Mouse (Mus musculus) cerebellum, adult 11-12 months (tissue): ENCODE measurements at regions not wholly inside any gene's neighbourhood (a gene's known extent, or its start where the extent isn't known, plus 50 kb on each side); places are given as distances from the start of the nearest gene placed in this dataset.

Experiments used
- DNase-seq: peaks from one replicate; pipeline ENCODE4 v3.0.0; 2022

- no peak for DNase-seq
These were observed 438.2 kb upstream of the Map3k7 start for GRCm38 (mm10) chr4:31525638-31526207.

- no peak for DNase-seq
These were observed 427.1 kb upstream of the Map3k7 start for GRCm38 (mm10) chr4:31536811-31537210.

GRCm38 (mm10) chr4:31553780-31554394, 410.0 kb upstream of the Map3k7 start:
- DNase-seq: no peak

- DNase-seq: no peak
These were observed 408.8 kb upstream of the Map3k7 start for GRCm38 (mm10) chr4:31555077-31555476.

GRCm38 (mm10) chr4:31557261-31557660, 406.6 kb upstream of the Map3k7 start:
- no peak for DNase-seq

GRCm38 (mm10) chr4:31560305-31560704, 403.6 kb upstream of the Map3k7 start:
- DNase-seq: no peak

GRCm38 (mm10) chr4:31561183-31561582, 402.7 kb upstream of the Map3k7 start:
- no peak for DNase-seq

- DNase-seq: no peak
These were observed 402.1 kb upstream of the Map3k7 start for GRCm38 (mm10) chr4:31561823-31562222.

- no peak for DNase-seq
These were observed 397.7 kb upstream of the Map3k7 start for GRCm38 (mm10) chr4:31566158-31566557.

- no peak for DNase-seq
These were observed 397.1 kb upstream of the Map3k7 start for GRCm38 (mm10) chr4:31566834-31567233.

- DNase-seq: no peak
These were observed 394.2 kb upstream of the Map3k7 start for GRCm38 (mm10) chr4:31569687-31570086.

GRCm38 (mm10) chr4:31576982-31577579, 386.8 kb upstream of the Map3k7 start:
- peak; percentile 12 for DNase-seq

- no peak for DNase-seq
These were observed 380.4 kb upstream of the Map3k7 start for GRCm38 (mm10) chr4:31583495-31583894.

GRCm38 (mm10) chr4:31584171-31584570, 379.7 kb upstream of the Map3k7 start:
- peak; percentile 65 for DNase-seq

GRCm38 (mm10) chr4:31594089-31594488, 369.8 kb upstream of the Map3k7 start:
- DNase-seq: no peak

- no peak for DNase-seq
These were observed 362.4 kb upstream of the Map3k7 start for GRCm38 (mm10) chr4:31601536-31601935.

GRCm38 (mm10) chr4:31603776-31604175, 360.1 kb upstream of the Map3k7 start:
- DNase-seq: no peak

- DNase-seq: peak; percentile 18
These were observed 355.1 kb upstream of the Map3k7 start for GRCm38 (mm10) chr4:31608811-31609210.

GRCm38 (mm10) chr4:31609559-31609958, 354.3 kb upstream of the Map3k7 start:
- no peak for DNase-seq

GRCm38 (mm10) chr4:31612147-31612824, 351.6 kb upstream of the Map3k7 start:
- DNase-seq: no peak

GRCm38 (mm10) chr4:31612825-31613514, 350.9 kb upstream of the Map3k7 start:
- no peak for DNase-seq

GRCm38 (mm10) chr4:31617572-31617971, 346.3 kb upstream of the Map3k7 start:
- no peak for DNase-seq

GRCm38 (mm10) chr4:31618026-31618425, 345.9 kb upstream of the Map3k7 start:
- DNase-seq: no peak
